15 mouse cellular contexts compared by ENCODE assay signal in genomic region chr16:7076707-7077106, GRCm38 (mm10).
"Had no signal": no experiment of that assay in that cellular context is flagged by ENCODE, and none has a peak within 500 bp of the region (broad histone marks: within the 10 kb centered on the region; RNA-seq: fewer than 3 reads in every experiment).

No protein-coding gene starts in this region.

- H3K36me3 ChIP-seq: lung, embryonic 15.5 days; midbrain, embryonic 13.5 days; midbrain, embryonic 15.5 days; neural tube, embryonic 12.5 days had no signal

- H3K9me3 ChIP-seq: lung, embryonic 15.5 days; midbrain, embryonic 13.5 days; midbrain, embryonic 15.5 days; neural tube, embryonic 12.5 days had no signal

- H3K9ac ChIP-seq: liver, postnatal 0 days; lung, embryonic 15.5 days; midbrain, embryonic 13.5 days; midbrain, embryonic 15.5 days; neural tube, embryonic 12.5 days had no signal

- H3K27ac ChIP-seq: lung, embryonic 15.5 days; macrophage; midbrain, embryonic 13.5 days; midbrain, embryonic 15.5 days; neural tube, embryonic 12.5 days had no signal

- H3K4me1 ChIP-seq: lung, embryonic 15.5 days; megakaryocyte, embryonic 14.5 days; midbrain, embryonic 15.5 days had no signal

- DNase-seq: liver, postnatal 0 days; lung, adult 2 months; lung, postnatal 14 days; lung, postnatal 36 days; right cerebral cortex, postnatal 14 days; spleen, adult 18-20 months; thymus, adult 2 months; thymus, postnatal 25 days; thymus, postnatal 4 days had no signal

- H3K27me3 ChIP-seq: lung, embryonic 15.5 days; megakaryocyte, embryonic 14.5 days; midbrain, embryonic 13.5 days; midbrain, embryonic 15.5 days; neural tube, embryonic 12.5 days had no signal

- H3K4me3 ChIP-seq: lung, embryonic 15.5 days; megakaryocyte, embryonic 14.5 days; midbrain, embryonic 13.5 days; midbrain, embryonic 15.5 days; neural tube, embryonic 12.5 days had no signal
